Mouse (Mus musculus): Measurements from ENCODE around the gene Glud1.

Glud1 gene

GRCm38 (mm10) chr14:34310234-34310965, at the start of gene Glud1, which contains the start of gene Shld2:
Gene Glud1, plus strand, starts transcription at chr14:34310727.
Gene Shld2, minus strand, starts transcription at chr14:34310493.
- DNase-seq (ENCODE audit: low spot score): peak; percentile 83

- no peak for DNase-seq (ENCODE audit: low spot score)
These were observed 42.5 kb upstream of the Glud1 start for GRCm38 (mm10) chr14:34268046-34268445.

DNA sequence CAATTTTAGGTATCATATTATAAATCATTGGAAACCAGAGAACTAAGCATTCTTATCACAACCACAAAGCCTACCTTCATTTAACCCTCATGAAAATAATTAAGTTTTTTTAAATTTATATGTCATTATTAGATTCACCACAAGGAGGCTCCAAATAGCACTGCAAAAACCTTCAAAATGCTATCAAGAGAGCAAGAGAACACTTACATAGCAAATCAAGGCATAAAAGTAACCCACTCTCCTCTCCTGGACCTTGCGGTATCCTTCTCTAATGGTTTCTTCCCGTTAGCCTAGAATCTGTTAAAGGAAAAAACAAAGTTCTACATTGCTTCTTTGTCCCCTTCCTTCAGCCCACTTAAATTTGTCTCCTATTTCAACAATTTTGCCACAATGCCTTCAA, 37.2 kb upstream of the Glud1 start:
- no peak for DNase-seq (ENCODE audit: low spot score)

GRCm38 (mm10) chr14:34274141-34274540, 36.4 kb upstream of the Glud1 start:
- no peak for DNase-seq (ENCODE audit: low spot score)

DNA sequence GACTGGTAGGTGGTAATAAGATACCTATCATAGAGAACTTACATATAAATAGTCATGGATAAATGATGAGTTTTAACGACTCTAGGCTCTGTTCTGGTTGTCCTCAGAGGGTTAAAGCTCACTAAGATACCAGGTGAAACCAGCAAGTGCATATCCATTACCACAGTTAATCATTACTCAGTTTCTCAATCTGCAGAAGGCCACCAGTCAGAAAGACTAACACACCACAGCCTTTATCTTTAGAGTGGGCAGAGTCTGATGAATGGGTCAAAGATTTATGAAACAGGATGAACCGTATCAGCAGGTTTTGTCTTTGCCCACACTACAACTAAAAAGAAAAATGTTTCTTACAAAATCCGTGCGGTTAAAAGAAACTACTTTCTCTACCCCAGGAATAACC, 35.3 kb upstream of the Glud1 start:
- no peak for DNase-seq (ENCODE audit: low spot score)

DNA sequence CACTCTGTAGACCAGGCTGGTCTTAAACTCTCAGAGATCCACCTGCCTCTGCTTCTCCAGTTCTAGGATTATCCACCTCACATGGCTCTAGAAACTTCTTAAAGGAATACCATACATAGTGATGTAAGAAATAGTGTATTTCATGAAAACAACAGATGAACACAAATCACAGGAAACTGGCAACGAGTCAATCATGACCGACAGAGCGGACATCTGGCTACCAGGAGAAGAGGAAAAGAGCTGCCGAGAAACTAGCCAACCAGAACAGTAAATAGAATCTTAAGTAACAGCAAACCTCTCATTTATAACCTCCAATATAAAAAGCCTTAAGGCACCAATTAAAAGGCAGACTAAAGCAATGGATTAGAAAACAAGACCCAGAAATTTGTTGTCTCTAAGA, 30.8 kb upstream of the Glud1 start:
- no peak for DNase-seq (ENCODE audit: low spot score)

DNA sequence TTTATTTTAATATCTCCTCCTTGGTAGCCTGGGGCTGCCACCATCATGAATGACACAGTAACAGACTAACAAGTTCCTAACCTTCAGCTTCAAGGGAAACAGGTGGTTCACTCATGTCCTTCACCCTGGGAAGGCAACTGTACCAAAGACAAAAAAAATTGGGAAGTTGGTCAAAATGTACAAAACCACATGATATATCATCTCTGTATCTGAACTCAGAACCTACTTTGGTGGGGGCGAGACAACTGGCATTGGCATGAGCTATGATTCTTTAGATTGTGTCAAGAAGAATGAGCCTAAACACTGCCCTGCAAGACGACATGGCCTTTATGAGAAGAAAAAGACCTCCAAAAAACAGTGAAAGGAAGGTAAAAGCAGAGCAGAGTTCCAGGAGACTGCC, 29.7 kb upstream of the Glud1 start:
- DNase-seq (ENCODE audit: low spot score): no peak

DNA sequence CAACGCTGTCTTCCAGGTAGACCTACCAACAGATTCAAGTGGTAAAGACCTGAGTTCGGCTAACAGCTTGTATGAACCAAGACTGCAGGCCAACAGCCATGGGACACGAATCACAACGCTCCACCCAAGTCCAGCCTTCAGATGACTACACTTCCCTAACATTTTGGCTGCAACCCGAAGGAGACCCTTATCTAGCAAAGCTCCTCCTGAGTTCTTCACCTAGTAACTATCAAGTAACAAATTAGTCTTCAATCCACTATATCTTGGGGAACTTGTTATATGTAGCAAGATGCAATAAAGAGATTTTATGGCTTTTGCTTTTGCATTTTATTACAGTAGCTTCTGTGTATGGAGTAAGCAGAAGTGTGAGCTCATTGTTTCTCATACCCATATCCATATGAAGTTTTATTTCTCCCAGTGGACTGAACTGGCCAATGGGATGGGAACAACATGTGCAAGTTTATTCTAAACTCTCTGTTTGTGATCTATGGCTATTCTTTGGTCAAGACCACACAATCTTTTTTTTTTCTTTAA, 28.7 kb upstream of the Glud1 start:
- DNase-seq (ENCODE audit: low spot score): no peak

DNA sequence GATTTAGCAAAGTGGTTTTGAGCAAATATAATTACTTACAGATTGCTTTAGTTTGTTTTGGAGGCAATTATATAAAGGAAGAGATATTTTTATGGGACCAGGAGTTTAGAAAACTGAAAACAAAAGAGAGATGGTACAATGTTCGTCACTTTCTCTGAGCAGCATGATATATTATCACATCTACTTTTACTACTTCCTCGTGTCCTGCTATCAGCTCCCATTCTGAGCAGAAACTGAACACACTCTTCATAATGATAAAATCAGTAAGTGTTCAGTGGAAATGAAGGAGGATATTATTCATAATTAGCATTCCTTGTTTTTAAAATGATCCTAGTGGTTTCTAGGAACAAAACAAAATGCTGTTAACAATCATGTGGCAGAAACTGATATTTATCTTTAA, 22.1 kb upstream of the Glud1 start:
- DNase-seq (ENCODE audit: low spot score): no peak

DNA sequence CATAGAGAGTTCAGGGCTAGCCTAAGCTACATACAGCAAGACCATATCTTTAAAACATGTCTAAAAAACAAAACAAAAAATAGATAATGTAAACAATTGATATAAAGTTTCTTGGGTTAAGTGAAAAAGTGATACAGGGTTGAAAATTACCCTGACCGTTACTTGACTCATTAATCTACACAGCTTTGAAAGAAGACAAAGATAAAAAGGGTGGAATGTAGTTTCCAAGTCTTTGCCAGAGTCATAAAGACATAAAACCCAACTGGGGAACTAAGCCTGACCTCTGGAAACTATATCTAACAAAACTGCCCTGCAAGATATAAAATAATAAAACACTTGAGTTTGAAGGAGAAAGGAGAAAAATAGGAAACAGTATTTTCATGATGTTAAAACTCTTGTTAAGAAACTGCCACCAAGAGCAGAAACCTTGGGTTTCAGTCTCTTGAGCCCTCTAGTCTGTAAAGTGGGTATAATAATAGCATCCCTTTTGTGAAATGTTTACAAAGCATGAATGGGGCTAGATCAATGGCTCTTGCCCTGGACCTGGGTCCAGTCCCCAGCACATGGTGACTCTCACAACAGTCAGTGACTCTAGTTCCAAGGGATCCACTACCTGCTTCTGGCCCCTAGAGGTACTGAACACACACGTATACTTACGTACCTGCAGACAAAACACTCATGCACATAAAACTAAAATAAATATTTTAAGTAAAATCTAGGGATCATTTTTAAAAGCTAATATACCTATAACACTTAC, 21.1 kb upstream of the Glud1 start:
- DNase-seq (ENCODE audit: low spot score): no peak

GRCm38 (mm10) chr14:34290229-34290628, 20.3 kb upstream of the Glud1 start:
- DNase-seq (ENCODE audit: low spot score): no peak

GRCm38 (mm10) chr14:34293641-34294040, 16.9 kb upstream of the Glud1 start:
- no peak for DNase-seq (ENCODE audit: low spot score)

DNA sequence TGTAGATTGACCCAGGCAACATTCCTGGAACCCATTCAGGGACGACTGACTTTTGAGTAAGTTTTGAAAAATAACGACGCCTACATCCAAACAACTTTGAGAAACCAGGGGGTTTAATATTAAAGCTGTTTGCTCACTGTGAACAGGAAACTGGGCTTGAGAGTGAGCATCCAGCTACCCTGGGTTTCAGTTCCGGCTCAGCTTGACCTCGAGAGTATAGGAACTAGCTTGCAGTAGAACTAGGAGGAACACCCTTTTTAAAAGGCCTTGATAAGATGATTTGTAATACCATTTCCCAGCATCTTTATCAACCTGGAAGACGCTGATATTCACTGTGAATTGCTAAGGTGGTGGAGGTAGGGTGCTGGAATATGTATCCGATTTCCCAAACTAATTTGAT, 14.2 kb upstream of the Glud1 start:
- DNase-seq (ENCODE audit: low spot score): no peak

- DNase-seq (ENCODE audit: low spot score): no peak
These were observed 13.5 kb upstream of the Glud1 start for GRCm38 (mm10) chr14:34297038-34297437.

DNA sequence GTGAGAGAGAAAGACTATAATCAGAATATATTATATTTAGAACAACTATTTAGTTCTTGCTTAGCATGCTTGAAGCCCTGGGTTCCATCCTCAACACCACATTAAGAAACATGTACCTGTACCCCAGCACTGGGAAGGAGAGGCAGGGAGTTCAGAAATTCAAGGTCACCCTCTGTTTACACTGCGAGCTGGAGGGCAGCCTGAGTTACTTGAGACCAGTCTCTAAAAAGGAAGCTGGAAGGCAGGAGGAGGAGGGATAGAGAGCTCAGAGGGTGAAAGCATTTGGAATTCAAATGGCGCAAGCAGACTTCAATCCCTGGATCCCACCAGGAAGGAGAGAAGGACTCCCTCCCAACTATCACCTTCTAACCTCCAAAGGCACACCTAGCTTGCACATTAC, 12.9 kb upstream of the Glud1 start:
- DNase-seq (ENCODE audit: low spot score): no peak

- no peak for DNase-seq (ENCODE audit: low spot score)
These were observed 11.4 kb upstream of the Glud1 start for GRCm38 (mm10) chr14:34298871-34299700.

DNA sequence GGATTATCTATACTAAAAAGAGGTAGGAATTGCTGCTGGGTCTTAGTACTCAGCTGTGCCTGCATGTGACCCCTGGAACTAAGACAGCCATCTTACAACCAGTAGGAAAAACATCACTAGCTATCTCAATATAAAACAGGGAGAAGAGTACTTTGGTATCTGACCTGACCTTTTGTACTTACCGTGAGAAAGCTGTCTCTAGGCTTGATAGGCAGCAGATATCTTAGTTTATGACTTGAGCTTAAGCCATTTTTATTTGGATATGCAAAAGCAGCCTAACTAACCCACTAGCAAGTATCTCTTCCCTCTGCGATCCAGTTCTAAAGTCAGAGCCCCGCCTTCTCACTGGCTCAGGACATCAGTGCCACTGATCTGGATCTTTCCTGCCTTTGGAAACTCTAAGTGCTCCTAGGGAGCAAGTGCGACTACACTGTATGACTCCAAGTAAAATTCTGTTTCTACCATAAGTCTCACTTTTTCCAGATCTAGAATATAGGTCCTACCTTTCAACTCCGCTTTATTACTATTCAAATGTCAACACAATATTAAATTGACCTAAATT, 7.8 kb upstream of the Glud1 start:
- DNase-seq (ENCODE audit: low spot score): no peak

DNA sequence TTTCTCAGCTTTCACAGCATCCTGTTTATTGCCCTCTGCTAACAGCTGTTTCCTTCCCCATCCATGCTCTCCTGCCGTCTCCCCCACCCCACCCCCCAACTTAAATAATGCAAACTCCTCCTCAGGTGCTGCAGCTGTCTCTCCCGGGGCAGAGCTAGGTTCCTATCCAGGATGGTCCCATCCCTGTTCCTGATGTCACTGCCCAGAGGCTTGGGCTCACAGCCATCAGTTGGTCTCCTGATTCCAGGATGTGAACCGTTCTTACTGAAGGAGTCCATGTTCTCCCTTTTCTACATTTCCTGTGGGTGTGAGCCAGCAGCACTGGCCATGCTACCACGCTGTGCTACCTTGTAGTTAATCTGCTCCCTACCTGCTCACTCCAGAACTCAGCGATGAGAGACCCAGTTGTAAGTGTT, 7.3 kb upstream of the Glud1 start:
- no peak for DNase-seq (ENCODE audit: low spot score)

DNA sequence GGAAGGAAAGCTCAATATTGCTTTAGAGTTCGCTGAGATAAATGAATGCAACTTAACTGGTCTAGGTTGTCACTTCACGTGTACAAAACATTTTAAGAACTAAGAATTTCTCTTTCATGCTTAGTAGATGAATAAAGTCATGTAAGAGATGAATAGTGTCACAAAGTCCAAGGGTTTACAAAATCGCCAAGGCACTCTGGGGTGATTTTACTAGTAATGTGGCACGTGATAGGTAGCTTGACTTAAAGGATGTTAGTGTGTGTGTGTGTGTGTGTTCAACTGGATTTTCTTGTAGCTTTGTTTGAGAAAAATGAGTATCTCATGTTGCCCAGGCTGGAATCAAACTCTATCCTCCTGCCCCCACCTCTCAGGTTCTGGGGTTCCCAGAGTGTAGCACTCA, 1.3 kb upstream of the Glud1 start:
- no peak for DNase-seq (ENCODE audit: low spot score)

DNA sequence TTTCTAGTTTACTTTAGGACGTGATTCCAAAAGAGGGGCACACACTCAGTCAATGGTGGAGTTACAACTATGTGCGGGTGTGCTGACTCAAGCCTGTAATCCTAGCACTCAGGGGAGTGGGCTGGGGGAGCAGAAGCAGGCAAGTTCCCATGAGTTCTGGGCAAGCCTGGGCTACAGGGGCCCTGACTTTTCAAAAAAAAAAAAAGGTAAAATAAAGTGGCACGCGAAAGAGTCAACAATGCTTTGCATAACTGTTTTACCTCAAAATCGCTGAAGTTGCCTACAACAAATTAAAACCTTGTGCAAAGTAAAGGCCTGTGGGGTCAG, 657 bp upstream of the Glud1 start:
- no peak for DNase-seq (ENCODE audit: low spot score)

DNA sequence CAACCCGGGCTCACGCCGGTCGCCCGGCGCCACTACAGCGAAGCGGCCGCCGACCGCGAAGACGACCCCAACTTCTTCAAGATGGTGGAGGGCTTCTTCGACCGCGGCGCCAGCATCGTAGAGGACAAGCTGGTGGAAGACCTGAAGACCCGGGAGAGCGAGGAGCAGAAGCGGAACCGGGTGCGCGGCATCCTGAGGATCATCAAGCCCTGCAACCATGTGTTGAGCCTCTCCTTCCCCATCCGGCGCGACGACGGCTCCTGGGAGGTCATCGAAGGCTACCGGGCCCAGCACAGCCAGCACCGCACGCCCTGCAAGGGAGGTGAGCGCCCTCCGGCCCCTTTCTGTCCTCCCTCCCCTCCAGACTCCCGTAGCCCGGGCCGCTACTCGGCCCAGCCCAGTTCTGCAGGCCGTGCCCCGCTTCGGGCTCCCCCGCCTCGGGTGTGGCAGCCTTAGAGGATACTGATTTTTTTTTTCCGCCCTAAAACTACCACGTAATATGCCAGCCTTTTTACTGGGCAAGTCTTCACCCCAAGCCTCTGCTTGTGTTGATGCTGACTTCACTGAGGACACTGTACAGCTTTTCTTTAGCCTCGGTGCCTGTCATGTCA, 599 bp downstream of the Glud1 start:
- DNase-seq (ENCODE audit: low spot score): peak; percentile 40

DNA sequence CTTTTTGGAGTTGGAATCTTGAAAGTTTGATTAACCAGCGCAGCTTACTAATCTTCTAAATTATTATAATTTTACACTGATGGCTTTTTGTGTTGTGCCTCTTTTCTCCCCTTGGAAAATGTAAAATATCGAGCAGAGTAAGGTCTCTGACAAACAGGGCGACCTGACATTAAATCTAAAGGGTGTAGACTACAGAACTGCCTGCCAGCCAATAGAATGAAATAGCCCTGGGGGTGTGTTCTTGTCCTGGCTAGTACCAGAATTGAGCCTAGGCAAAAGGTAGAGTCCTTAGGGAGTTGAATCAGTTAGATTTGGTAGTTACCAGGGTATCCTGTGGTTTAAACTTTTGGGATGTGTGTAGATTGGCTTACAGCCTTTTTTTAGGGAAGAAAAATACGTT, 1.2 kb downstream of the Glud1 start:
- no peak for DNase-seq (ENCODE audit: low spot score)

Measured in spleen, adult 12 weeks (tissue).